Mouse (Mus musculus) kidney, adult 2 months (tissue): ENCODE measurements around the gene Doc2g.

Experiments
- CTCF ChIP-seq: fragments of 200-500 bp; conservative IDR thresholded peaks from 2 replicates; pipeline ENCODE4 v1.5.1; 2011; ENCODE audit warnings: low read depth, mild to moderate bottlenecking, control low read depth, low read length, moderate library complexity, mixed read lengths; ENCODE audit not compliant: insufficient read depth, insufficient read length
- POLR2A ChIP-seq: fragments of 200-500 bp; IDR thresholded peaks from one replicate; pipeline ENCODE4 v1.6.1; 2011; ENCODE audit warnings: low read depth, low read length, control low read depth

DNA sequence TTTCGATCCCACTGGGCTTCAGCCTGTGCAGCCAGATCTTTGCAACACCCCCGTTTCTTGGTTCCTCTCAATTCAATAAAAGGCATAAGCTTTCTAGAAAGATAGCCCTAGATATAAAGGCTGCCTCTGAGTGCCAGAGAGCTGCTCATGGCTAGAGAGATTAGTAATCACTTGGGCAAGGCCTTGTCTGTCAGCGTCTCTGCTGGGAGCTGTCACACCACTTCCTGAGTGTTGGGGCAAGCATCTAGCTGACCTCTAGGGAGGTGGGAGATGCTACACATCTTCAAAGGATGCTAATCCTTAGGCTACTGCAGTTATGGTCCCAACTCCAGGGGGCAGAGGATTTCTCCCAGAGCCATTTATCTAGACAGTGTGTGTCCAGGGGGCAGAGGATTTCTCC lies 35.9 kb upstream of the Doc2g start:
- TF ChIP-seq CTCF = no peak
- TF ChIP-seq POLR2A = no peak
